Mouse (Mus musculus): Measurements from ENCODE around the gene Olfr320.
"Not testable (repeated sequence)": the region's sequence is repeated elsewhere in the genome, so short reads cannot be mapped to it uniquely, and the experiment has no call there.

The Olfr320 gene

DNA sequence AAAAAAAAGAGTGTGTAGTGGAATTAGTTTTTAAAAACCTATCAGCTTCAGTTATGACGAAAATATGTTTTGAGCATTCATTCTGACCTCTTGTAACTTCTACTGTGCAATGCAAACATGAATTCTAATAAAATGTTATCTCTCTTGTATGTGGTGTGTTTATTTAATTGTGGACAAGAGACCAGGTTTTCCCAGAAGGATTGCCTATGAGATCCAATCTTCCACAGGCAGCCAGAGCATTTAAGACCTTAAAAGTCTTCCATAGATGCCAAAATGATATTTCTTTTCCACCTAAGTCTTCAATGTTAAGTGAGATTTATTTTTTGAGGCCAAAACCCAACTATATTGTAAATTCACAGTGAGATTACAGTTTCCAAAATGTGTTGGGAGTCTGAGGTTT is at the start of gene Olfr320:
TSS of gene Olfr320 (plus strand) at position 301 of the 400 bp plus-strand sequence.
- no peak for DNase-seq

DNA sequence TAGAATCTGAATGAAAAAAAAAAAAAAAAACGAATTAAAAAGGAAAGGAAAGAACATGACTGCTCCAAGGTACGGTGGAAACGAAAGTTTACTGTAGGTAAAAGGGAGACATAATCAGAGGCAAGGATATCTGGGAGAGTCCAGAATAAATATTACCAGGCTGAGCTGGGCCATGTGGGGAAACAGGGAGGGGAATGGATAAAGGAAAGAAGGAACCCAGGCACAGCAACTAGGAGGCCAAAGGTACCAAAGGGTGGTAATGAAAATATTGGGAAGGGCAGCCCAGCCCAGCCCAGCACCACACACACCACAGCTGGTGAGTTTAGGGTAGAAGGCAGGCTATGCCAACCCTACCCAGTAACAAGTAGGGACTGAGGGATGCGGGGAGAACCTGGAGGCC is 46.0 kb upstream of the Olfr320 start:
- DNase-seq: no peak

- DNase-seq: peak; percentile 20
Observed at GRCm38 (mm10) chr11:58636376-58636977, 44.4 kb upstream of the Olfr320 start.

DNA sequence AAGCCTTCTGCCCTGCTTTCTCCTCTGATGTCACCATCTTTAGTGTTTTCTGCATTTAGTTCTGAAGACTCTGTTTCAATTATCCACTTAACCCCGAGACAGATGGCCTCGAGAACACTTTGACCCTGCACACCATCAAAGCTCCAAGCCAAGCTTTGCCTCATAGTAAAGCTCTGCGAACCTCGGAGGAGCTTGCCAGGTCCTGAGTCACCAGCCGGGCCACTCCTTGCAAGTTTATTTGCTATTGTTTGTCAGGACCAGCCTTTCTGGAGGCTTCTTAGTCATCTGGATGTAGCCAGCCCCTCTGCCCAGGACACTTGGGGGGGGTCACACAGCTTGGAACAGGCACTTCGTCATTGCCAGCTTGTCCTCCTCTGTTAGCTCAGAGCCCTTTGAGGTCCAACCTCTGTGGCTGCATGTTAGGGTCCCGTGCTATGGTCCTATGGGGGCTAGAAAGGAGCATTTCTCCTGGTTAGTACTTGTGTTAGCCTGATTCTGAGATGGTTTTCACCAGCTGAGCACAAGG is 42.7 kb upstream of the Olfr320 start:
- DNase-seq: no peak

- peak; percentile 3 for DNase-seq
Observed at GRCm38 (mm10) chr11:58640272-58640867, 40.5 kb upstream of the Olfr320 start, which contains the start of gene Trim58. Trim58 (plus strand) TSS chr11:58640465.

GRCm38 (mm10) chr11:58641057-58641456 is 39.8 kb upstream of the Olfr320 start:
- DNase-seq: no peak

DNA sequence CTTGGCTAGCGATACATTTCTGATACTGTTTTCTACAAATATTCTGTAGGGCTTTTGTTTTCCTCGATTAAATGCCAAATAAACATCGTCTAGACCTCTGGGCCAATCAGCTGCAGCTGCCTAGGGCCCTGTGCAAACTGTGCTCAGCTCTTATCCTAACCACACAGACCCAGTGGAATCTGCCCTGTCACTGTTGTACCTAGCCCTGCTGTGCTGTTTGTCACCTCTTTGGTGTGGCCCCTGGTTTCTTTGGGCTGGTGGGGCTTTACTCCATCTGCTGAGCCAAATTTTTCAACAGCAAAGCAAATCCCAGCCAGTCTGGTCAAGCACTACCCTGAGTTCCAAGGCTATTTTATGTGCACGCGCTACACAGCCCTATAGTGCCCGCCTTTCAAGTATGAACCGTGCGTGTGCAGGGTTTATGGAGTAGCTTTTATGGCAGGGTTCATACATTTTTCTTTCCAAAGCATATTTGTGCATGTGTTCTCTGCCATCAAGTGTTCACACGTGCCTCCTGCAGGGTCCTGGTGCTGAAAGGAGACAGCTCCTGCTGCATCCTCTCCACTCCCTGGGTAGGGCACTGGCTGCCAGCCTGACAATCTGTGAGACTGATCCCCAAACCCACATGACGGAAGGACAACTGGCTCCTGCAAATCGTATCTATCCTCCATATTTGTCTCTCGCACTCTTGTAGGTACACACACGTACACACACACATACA is 39.1 kb upstream of the Olfr320 start:
- no peak for DNase-seq

DNA sequence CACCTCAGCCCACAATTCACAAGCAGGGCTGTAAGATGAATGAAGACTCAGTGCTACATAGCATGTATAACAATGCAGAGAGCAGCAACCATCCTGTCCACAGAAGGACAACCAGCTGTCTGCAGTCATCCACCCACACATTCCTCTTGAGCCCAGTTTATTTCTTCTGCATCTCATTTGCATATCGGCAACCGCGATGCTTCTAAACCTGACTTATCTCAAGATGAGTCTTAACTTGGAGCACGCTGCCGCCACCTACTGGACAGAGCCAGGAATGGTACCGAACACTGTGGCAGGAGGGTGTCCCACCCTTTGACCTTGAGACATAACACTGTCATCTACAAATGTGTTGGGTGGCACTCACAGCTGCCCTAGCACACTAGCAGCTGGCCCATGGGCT is 37.5 kb upstream of the Olfr320 start:
- peak; percentile 14 for DNase-seq

GRCm38 (mm10) chr11:58655151-58655550 is 25.7 kb upstream of the Olfr320 start:
- no peak for DNase-seq

DNA sequence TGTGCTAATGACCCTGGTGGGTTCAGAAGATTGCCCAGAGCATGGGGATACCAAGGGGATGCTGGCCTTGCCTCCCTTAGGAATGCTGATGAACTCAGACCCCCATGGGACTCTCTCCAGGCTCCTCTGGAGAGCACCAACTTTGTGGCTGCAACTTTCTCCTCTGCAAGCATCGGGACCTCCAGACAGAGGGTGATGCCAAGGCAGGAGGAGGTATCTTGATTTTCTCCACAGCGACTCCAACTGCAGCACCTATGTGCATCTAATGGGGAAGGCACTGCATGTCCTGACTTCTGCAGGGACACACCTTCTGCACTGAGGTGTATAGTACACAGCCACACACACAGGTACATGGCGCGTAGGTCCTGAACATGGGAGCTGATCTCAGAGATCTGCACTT is 22.3 kb upstream of the Olfr320 start, which contains the start of gene Olfr322:
TSS of gene Olfr322 (plus strand) at position 187 of the 400 bp plus-strand sequence.
- DNase-seq: no peak

GRCm38 (mm10) chr11:58669252-58669651 is 11.6 kb upstream of the Olfr320 start:
- no peak for DNase-seq

- no peak for DNase-seq
Observed at GRCm38 (mm10) chr11:58671825-58672224, 9.1 kb upstream of the Olfr320 start.

GRCm38 (mm10) chr11:58698862-58699261 is 18.0 kb downstream of the Olfr320 start, which contains the start of gene Olfr319:
Olfr319 (plus strand) TSS chr11:58699162.
- no peak for DNase-seq

DNA sequence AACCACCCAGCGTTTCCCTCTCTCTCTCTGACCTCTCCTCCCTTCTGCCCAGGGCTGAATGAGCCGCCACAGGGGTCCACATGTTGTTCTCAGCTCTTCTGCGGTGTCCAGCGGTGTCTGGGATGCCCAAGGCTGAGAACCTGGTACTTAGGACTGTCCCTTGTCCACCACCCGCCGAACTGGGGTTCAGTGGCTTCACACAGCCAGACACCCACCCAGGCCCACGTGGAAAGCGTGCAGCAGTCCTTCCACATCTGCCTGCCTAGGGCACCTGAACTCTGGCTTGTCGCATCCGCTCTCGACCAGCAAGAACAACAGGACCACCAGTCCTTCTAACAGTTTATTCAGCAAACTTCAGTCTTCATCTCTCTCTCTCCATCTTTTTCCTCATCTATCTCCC is 28.2 kb downstream of the Olfr320 start:
- DNase-seq: no peak

- DNase-seq: not testable (repeated sequence)
Observed at GRCm38 (mm10) chr11:58717723-58718122, 36.8 kb downstream of the Olfr320 start.

DNA sequence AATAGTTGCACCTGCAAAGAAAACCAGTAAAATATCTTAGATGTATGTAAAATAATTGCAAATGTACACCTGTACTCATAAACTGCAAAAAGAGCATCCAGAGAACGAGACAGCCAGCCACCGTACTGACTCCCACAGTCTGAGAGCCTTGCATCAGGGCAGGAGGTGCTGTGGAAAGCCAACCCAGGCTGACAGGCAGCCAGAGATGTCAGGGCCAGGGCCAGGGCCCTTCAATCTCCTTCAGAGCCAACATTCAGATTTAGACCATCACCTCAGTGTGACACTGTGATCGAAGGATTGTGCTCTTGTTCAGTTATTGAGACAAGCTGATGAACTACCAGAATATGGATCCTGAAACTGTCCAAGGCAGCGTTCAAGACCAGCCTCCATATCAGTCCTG is 38.8 kb downstream of the Olfr320 start:
- DNase-seq: no peak

DNA sequence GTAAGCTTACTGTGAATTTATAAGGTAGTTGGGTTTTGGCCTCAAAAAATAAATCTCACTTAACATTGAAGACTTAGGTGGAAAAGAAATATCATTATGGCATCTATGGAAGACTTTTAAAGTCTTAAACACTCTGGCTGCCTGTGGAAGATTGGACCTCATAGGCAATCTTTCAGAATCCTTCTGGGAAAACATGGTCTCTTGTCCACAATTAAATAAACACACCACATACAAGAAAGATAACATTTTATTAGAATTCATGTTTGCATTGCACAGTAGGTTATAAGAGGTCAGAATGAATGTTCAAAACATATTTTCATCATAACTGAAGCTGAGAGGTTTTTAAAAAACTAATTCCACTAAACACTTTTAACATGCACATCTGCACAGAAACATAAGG is 43.0 kb downstream of the Olfr320 start, which contains the start of gene Olfr318:
TSS of gene Olfr318 (minus strand) at position 101 of the 400 bp plus-strand sequence.
- DNase-seq: no peak

GRCm38 (mm10) chr11:58727896-58728650 is 47.2 kb downstream of the Olfr320 start:
- peak; percentile 37 for DNase-seq

- no peak for DNase-seq
Observed at GRCm38 (mm10) chr11:58733372-58733771, 52.5 kb downstream of the Olfr320 start.
